Mouse (Mus musculus) c-Kit-positive CD71-positive TER-119-positive erythroid progenitor cells, embryonic 14.5 days (primary cell): ENCODE data around the gene Coil.

Source experiments
- DNase-seq: peaks from one replicate; pipeline ENCODE4 v3.0.0-alpha.2; 2013; ENCODE audit warnings: low spot score

Coil gene

DNA sequence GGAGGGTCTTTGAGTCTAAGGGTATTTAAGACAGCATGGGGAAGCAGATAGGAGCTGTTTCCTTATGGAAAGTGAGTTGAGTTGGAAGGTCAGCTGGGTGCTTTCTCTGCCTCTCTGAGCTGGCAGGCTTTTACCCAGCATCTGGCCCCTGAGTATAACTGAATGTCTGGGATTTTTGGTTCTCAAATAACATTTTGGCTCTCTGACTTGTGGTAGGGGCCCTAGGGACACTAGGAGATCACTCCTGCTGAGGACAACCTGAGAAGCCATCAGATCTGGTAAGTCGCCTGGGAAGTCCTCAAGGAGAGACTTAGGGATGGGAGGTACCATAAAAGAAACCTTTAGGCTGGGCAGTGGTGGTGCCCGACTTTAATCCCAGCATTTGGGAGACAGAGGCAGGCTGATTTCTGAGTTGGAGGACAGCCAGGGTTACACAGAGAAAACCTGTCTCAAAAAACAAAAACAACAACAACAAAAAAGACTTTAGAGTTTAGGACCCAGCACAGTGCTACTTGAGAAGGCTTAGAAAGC, at the start of gene Coil:
TSS of gene Coil (plus strand) at position 51 of the 531 bp plus-strand sequence.
- DNase-seq, result no peak

- DNase-seq, result no peak
Measured at GRCm38 (mm10) chr11:88926566-88926965, 43.5 kb upstream of the Coil start.

- DNase-seq, result no peak
Measured at GRCm38 (mm10) chr11:88931692-88932530, 38.1 kb upstream of the Coil start.

DNA sequence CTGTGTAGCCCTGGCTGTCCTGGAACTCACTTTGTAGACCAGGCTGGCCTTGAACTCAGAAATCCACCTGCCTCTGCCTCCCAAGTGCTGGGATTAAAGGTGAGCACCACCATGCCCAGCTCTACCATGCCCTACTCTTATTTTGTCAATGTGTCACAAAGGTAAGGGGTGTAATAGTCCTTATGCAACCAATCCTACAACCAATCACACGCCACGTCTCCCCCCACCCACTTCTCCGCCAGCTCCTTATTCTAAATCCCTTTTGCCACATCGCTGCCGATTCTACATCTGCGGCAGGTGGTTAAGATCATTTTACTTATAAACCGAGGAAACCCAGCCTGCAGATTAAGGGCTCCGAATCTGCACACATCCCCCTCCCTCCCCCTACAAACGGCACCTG, 37.0 kb upstream of the Coil start:
- DNase-seq, result no peak

- DNase-seq, result no peak
Measured at GRCm38 (mm10) chr11:88934089-88935000, 35.7 kb upstream of the Coil start.

DNA sequence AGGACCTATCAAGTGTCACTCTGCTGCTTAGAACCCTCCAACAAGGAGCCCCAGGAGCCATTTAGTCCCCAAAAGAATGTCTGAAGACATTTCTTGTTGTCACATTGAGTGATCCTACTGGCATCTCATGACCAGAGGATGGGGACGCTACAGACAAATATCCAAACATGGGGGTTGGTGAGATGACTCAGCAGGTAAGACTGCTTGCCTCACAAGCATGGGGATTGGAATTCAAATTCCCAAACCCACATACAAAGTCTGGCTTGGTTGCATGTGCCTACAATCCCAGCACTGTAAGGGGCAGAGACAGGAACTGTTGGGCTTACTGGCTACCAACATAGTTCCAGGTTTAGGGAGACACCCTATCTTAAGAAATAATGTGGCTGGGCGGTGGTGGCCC, 32.2 kb upstream of the Coil start:
- no peak for DNase-seq

- DNase-seq, result no peak
Measured at GRCm38 (mm10) chr11:88938770-88939169, 31.3 kb upstream of the Coil start.

- DNase-seq, result no peak
Measured at GRCm38 (mm10) chr11:88939634-88940033, 30.4 kb upstream of the Coil start.

GRCm38 (mm10) chr11:88941489-88941888, 28.6 kb upstream of the Coil start:
- no peak for DNase-seq

DNA sequence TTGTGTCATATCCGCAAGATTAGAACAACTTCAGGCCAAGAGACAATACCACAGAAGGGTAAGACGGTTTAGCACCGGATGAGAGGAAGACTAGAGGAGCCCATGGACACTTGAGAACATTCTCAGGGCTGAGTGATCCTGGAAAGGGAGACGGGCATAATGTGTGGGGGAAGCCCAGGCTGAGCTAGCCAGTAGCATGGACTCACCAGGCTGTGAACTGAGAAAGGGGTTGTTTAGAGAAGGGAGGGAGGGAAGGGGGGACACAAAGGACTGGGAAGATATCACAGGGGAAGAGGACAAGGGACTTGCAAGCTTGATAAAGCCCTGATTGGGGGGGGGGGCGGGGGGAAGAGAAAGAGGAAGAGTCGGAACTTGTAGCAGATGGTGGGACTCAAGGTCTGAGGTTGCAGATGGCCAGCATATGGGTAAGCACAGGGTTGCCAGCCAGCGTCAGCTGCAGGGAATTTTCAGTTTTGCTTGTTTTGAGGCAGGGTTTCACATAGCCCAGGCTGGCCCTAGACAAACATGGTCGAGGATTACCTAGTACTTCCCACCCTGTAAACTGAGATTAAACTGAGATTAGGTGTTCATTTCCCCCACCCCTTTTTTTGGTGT, 24.0 kb upstream of the Coil start:
- DNase-seq, result no peak

DNA sequence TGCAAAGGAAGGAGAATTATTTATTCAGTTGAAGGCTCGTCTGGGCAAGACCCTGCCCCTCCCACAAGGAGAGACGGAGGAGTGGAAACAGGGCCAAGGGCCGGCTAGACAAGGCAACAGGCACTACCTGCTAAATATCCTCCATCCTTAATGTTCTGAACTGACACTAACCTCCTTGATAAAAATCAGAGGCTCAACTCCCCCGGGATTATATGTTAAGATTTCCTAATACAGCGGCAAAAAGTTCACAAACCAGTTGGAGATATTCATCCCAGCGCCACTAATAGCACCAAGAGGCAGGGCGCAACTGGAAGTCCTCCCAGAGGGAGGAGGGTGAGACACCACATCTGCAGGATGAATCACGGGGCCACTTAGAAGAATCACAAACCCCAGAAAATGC, 21.2 kb upstream of the Coil start:
- DNase-seq, result no peak

DNA sequence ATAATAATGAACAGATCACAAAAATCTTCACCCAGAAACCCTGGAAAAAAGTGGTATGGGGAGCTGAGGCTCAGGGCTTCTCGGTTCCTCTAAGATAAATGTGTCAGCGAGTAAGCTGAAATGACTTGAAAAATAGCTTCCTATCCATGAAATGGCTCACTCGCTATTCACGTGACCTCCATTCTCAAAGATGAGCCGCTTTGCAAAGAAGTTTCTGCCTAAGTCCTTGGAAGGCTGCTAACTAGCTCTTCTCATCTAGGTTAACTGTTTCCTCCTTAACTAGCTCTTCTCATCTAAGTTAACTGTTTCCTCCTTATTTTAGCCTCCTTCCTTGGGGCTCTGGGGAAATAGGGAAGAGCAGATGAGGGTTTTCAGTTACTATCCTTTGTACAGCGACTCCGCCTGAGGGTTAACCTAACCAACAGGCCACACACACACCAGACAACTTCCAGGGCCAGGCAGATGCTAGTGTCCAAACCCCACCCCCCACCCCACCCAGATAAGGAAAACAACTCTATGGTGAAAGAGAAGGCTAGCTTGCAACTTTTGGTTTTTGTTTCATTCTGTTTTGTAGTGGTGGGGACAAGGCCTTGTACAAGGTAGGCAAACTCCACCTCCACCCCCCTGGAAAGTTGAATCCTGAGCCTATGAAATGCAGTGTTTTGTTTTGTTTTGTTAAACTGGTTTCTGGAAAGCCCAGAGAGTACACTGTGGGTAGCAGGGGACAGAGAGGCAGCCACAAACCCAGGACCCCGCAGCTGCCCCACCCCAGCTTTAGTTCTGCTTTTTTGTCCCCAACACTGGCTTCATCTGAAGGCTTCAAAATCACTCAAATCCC, 20.0 kb upstream of the Coil start:
- DNase-seq, result no peak

- DNase-seq, result no peak
Measured at GRCm38 (mm10) chr11:88950640-88951250, 19.3 kb upstream of the Coil start.

DNA sequence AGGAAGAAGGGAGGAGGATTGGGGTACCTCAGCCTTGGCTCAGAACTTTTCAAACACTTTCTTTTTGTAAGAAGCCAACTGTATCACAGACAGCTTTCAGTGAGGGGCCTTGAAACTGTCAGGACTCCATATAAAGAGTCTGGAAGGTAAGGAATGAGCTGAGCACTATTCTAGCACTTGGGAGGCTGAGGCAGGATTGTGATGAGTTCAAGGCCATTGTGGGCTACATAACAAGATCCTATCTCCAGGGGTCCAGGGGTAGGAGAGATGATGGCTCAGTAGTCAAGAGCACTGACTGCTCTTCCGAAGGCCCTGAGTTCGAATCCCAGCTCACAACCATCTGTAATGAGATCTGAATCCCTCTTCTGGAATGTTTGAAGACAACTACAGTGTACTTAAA, 18.5 kb upstream of the Coil start:
- no peak for DNase-seq

GRCm38 (mm10) chr11:88952117-88952516, 17.9 kb upstream of the Coil start:
- no peak for DNase-seq

- DNase-seq, result peak; percentile 59
Measured at GRCm38 (mm10) chr11:88953582-88953981, 16.5 kb upstream of the Coil start.

GRCm38 (mm10) chr11:88954803-88955202, 15.2 kb upstream of the Coil start:
- peak; percentile 38 for DNase-seq

DNA sequence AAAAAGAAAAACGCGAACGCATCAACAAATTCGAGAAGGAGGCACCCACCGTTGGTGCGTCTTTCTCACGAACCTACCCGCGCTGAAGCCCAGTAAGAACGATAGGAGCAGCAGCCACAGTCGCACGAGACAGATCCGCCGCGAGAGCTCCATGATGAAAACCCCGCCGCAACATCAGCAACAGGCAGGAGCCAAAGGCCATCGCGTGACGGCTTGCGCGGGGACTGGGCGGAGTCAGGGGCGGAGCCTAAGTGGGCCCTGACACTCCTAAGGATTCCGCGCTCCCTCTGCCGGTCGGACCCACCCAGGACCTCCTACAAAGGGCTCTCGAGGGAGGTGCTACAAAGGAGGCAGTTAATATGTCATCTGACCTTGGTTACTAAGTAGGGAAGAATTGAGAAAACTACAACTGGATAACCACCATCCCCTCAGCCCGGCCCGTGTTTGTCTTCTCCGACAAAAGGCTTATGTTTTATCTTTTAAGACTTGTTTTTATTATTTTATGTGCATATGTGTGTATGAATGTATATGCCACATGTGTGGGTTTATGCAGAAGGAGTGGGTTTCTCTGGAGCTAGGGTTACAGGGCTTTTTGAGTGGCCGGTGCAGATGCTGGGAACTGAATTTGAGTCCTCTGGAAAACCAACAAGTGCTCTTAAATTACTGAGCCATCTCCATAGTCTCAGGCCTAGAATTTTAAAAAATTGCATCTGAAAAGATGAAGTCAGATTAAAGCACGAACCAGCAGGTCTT, 14.7 kb upstream of the Coil start, which contains the start of gene Scpep1:
TSS of gene Scpep1 (minus strand) at position 249 of the 753 bp plus-strand sequence.
- DNase-seq, result peak; percentile 95

DNA sequence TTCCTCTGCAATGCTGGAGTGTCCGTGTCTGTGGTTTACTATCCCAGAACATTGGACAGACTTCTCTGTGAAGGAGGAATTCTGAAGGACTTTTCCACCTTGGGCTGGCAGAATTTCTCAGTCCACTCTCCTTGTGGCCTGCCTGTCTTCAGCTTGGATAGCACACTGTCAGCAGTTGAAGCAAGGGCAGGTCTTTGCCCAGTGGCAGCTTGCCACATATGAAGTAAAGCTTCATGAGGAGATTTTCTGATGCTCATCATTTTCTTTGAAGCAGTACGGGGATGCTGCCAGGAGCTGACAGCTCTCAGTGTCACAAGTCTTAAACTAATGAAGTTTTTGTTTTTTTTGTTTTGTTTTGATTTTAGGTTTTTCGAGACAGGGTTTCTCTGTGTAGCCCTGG, 11.2 kb upstream of the Coil start:
- no peak for DNase-seq

DNA sequence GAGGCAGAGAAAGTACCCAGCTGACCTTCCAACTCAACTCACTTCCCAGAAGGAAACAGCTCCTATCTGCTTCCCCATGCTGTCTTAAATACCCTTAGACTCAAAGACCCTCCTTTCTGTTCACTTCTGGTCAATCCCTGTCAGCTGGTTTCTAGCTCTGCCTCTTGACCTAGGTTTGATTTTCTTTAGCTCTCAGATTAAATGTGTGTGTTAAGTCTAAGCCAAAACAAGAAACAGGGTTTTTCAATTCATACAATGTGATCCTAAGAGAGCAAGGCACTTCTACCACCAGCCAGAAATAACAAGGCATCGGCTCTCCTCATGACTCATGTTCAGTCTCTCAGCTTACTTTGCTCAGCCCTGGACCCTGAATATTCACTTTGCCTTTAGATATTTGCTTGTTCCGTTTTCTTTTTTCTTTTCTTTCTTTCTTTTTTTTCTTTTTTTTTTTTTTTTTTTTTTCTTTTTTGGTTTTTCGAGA, 3.1 kb upstream of the Coil start, which contains the start of gene Elobl:
TSS of gene Elobl (minus strand) at position 51 of the 481 bp plus-strand sequence.
- DNase-seq, result no peak
